Mouse (Mus musculus): ENCODE data around the gene Mid1. TPM values are rescaled to one million over a fixed set of nuclear protein-coding genes. Genes with fewer than 3 reads are reported as not detected.
A peak's percentile ranks its signal among the peaks of the same experiment; 100 is the strongest.
"Not testable (repeated sequence)": the region's sequence is repeated elsewhere in the genome, so short reads cannot be mapped to it uniquely, and the experiment has no call there.

The Mid1 gene
- polyA plus RNA-seq, 1 experiment from 2014 or later, result 4.2 TPM

- Histone ChIP-seq H3K36me3 (ENCODE audit: control insufficient read depth, insufficient read depth, low read length) (peaks cover 40% of the 10 kb centered on the region), H3K9me3 (ENCODE audit: control insufficient read depth, low read length) (peaks cover 39% of the 10 kb centered on the region)
- ATAC-seq, result peak; percentile 8
- H3K4me1 ChIP-seq (ENCODE audit: control insufficient read depth, insufficient read depth, low read depth, low read length); H3K9ac ChIP-seq (ENCODE audit: low read depth, low read length); H3K27me3 ChIP-seq (replicated peaks; ENCODE audit: control insufficient read depth, insufficient read depth, low read length); H3K4me2 ChIP-seq (ENCODE audit: low read length); H3K27ac ChIP-seq (ENCODE audit: low read depth, low read length); H3K4me3 ChIP-seq (ENCODE audit: low read length): not testable (repeated sequence)
- 94% methylated on average over 56 of the region's 56 CpGs for WGBS
Observed at GRCm38 (mm10) chrX:169988571-169989218, 303.7 kb downstream of the Mid1 start.

GRCm38 (mm10) chrX:169989219-169989595, 304.2 kb downstream of the Mid1 start:
- Histone ChIP-seq H3K9me3 (ENCODE audit: control insufficient read depth, low read length) (peaks cover 39% of the 10 kb centered on the region), H3K36me3 (ENCODE audit: control insufficient read depth, insufficient read depth, low read length) (peaks cover 36% of the 10 kb centered on the region)
- not testable (repeated sequence) for H3K4me3 ChIP-seq (ENCODE audit: low read length); H3K27ac ChIP-seq (ENCODE audit: low read depth, low read length); H3K27me3 ChIP-seq (replicated peaks; ENCODE audit: control insufficient read depth, insufficient read depth, low read length); H3K9ac ChIP-seq (ENCODE audit: low read depth, low read length); ATAC-seq; H3K4me1 ChIP-seq (ENCODE audit: control insufficient read depth, insufficient read depth, low read depth, low read length); H3K4me2 ChIP-seq (ENCODE audit: low read length)
- WGBS, result 89% methylated on average over 8 of the region's 8 CpGs

GRCm38 (mm10) chrX:169989691-169990631, 305.0 kb downstream of the Mid1 start:
- not testable (repeated sequence) for H3K27ac ChIP-seq (ENCODE audit: low read depth, low read length); H3K27me3 ChIP-seq (replicated peaks; ENCODE audit: control insufficient read depth, insufficient read depth, low read length); H3K4me3 ChIP-seq (ENCODE audit: low read length); H3K4me2 ChIP-seq (ENCODE audit: low read length); H3K4me1 ChIP-seq (ENCODE audit: control insufficient read depth, insufficient read depth, low read depth, low read length); ATAC-seq; H3K9ac ChIP-seq (ENCODE audit: low read depth, low read length)
- H3K9me3 ChIP-seq (ENCODE audit: control insufficient read depth, low read length), result peaks cover 36% of the 10 kb centered on the region
- WGBS, result 78% methylated on average over 56 of the region's 56 CpGs
- H3K36me3 ChIP-seq (ENCODE audit: control insufficient read depth, insufficient read depth, low read length), result peaks cover 31% of the 10 kb centered on the region

GRCm38 (mm10) chrX:169991128-169991873, 306.3 kb downstream of the Mid1 start:
- Histone ChIP-seq H3K4me2 (ENCODE audit: low read length) (peak overlapping the region; percentile 27; the same call in 1 of the 2 replicates), H3K4me3 (ENCODE audit: low read length) (peak overlapping the region; percentile 14; the same call in 1 of the 2 replicates), H3K36me3 (ENCODE audit: control insufficient read depth, insufficient read depth, low read length) (peaks cover 25% of the 10 kb centered on the region), H3K9me3 (ENCODE audit: control insufficient read depth, low read length) (peaks cover 31% of the 10 kb centered on the region)
- not testable (repeated sequence) for H3K9ac ChIP-seq (ENCODE audit: low read depth, low read length); H3K4me1 ChIP-seq (ENCODE audit: control insufficient read depth, insufficient read depth, low read depth, low read length); H3K27me3 ChIP-seq (replicated peaks; ENCODE audit: control insufficient read depth, insufficient read depth, low read length); H3K27ac ChIP-seq (ENCODE audit: low read depth, low read length)
- ATAC-seq, result peak; percentile 3; the same call in 1 of the 2 replicates
- 9% methylated on average over 11 of the region's 28 CpGs for WGBS

GRCm38 (mm10) chrX:169992086-169992930, 307.3 kb downstream of the Mid1 start:
- H3K9ac ChIP-seq (ENCODE audit: low read depth, low read length); H3K27me3 ChIP-seq (replicated peaks; ENCODE audit: control insufficient read depth, insufficient read depth, low read length); ATAC-seq; H3K4me1 ChIP-seq (ENCODE audit: control insufficient read depth, insufficient read depth, low read depth, low read length); H3K27ac ChIP-seq (ENCODE audit: low read depth, low read length); H3K4me2 ChIP-seq (ENCODE audit: low read length); H3K4me3 ChIP-seq (ENCODE audit: low read length): not testable (repeated sequence)
- Histone ChIP-seq H3K9me3 (ENCODE audit: control insufficient read depth, low read length) (peaks cover 26% of the 10 kb centered on the region), H3K36me3 (ENCODE audit: control insufficient read depth, insufficient read depth, low read length) (peaks cover 21% of the 10 kb centered on the region)
- WGBS, result 8% methylated on average over 9 of the region's 15 CpGs

GRCm38 (mm10) chrX:169992951-169993547, 308.1 kb downstream of the Mid1 start:
- not testable (repeated sequence) for H3K4me1 ChIP-seq (ENCODE audit: control insufficient read depth, insufficient read depth, low read depth, low read length); H3K27ac ChIP-seq (ENCODE audit: low read depth, low read length); H3K27me3 ChIP-seq (replicated peaks; ENCODE audit: control insufficient read depth, insufficient read depth, low read length); H3K4me3 ChIP-seq (ENCODE audit: low read length); H3K4me2 ChIP-seq (ENCODE audit: low read length); H3K9ac ChIP-seq (ENCODE audit: low read depth, low read length); ATAC-seq
- H3K36me3 ChIP-seq (ENCODE audit: control insufficient read depth, insufficient read depth, low read length), result peaks cover 17% of the 10 kb centered on the region
- peaks cover 22% of the 10 kb centered on the region for H3K9me3 ChIP-seq (ENCODE audit: control insufficient read depth, low read length)
- 28% methylated on average over 4 of the region's 8 CpGs for WGBS

GRCm38 (mm10) chrX:169994011-169994865, 309.2 kb downstream of the Mid1 start:
- peaks cover 13% of the 10 kb centered on the region for H3K9me3 ChIP-seq (ENCODE audit: control insufficient read depth, low read length)
- not testable (repeated sequence) for H3K4me1 ChIP-seq (ENCODE audit: control insufficient read depth, insufficient read depth, low read depth, low read length); H3K4me2 ChIP-seq (ENCODE audit: low read length); H3K9ac ChIP-seq (ENCODE audit: low read depth, low read length); H3K4me3 ChIP-seq (ENCODE audit: low read length); H3K27ac ChIP-seq (ENCODE audit: low read depth, low read length); H3K27me3 ChIP-seq (replicated peaks; ENCODE audit: control insufficient read depth, insufficient read depth, low read length); H3K36me3 ChIP-seq (ENCODE audit: control insufficient read depth, insufficient read depth, low read length); ATAC-seq
- no CpG with 5 or more reads among the region's 33 CpGs for WGBS
